Mouse (Mus musculus): ENCODE results near the gene Phb2. TPM values are rescaled to one million over a fixed set of nuclear protein-coding genes. Genes with fewer than 3 reads are reported as not detected.
A peak's percentile ranks its signal among the peaks of the same experiment; 100 is the strongest.

The Phb2 gene
- total RNA-seq, 2 experiments from 2014 or later, result 115 to 123 TPM

- no peak for DNase-seq (ENCODE audit: low spot score in 2 of 2)
These were observed 21.6 kb upstream of the Phb2 start for GRCm38 (mm10) chr6:124690517-124690916.

GRCm38 (mm10) chr6:124693243-124693981, 18.7 kb upstream of the Phb2 start:
- no peak for DNase-seq (ENCODE audit: low spot score in 2 of 2)

- DNase-seq (ENCODE audit: low spot score in 2 of 2), result peak in 1 of 2 experiments; percentile 73
These were observed 17.8 kb upstream of the Phb2 start for GRCm38 (mm10) chr6:124694166-124694955.

GRCm38 (mm10) chr6:124696441-124697150, 15.5 kb upstream of the Phb2 start:
- DNase-seq (ENCODE audit: low spot score in 2 of 2), result no peak

GRCm38 (mm10) chr6:124698751-124699150, 13.4 kb upstream of the Phb2 start:
- DNase-seq (ENCODE audit: low spot score in 2 of 2), result no peak

GRCm38 (mm10) chr6:124699366-124699765, 12.8 kb upstream of the Phb2 start:
- DNase-seq (ENCODE audit: low spot score in 2 of 2), result no peak

- DNase-seq (ENCODE audit: low spot score in 2 of 2), result peak; percentile 54 to 75
These were observed 12.1 kb upstream of the Phb2 start for GRCm38 (mm10) chr6:124699962-124700610.

- DNase-seq (ENCODE audit: low spot score in 2 of 2), result peak in 1 of 2 experiments; percentile 46
These were observed 10.8 kb upstream of the Phb2 start for GRCm38 (mm10) chr6:124701338-124701737.

- DNase-seq (ENCODE audit: low spot score in 2 of 2), result no peak
These were observed 9.9 kb upstream of the Phb2 start for GRCm38 (mm10) chr6:124702102-124702783.

GRCm38 (mm10) chr6:124702784-124703103, 9.4 kb upstream of the Phb2 start:
- peak in 1 of 2 experiments; percentile 85 for DNase-seq (ENCODE audit: low spot score in 2 of 2)

GRCm38 (mm10) chr6:124703789-124704188, 8.3 kb upstream of the Phb2 start:
- DNase-seq (ENCODE audit: low spot score in 2 of 2), result no peak

GRCm38 (mm10) chr6:124704417-124704816, 7.7 kb upstream of the Phb2 start:
- DNase-seq (ENCODE audit: low spot score in 2 of 2), result no peak

GRCm38 (mm10) chr6:124706061-124706627, 6.0 kb upstream of the Phb2 start:
- peak in 1 of 2 experiments; percentile 61 for DNase-seq (ENCODE audit: low spot score in 2 of 2)

GRCm38 (mm10) chr6:124708289-124708889, 3.7 kb upstream of the Phb2 start:
- no peak for DNase-seq (ENCODE audit: low spot score in 2 of 2)

GRCm38 (mm10) chr6:124712918-124713317, 782 bp downstream of the Phb2 start:
- DNase-seq (ENCODE audit: low spot score in 2 of 2), result no peak

GRCm38 (mm10) chr6:124716864-124717490, 4.8 kb downstream of the Phb2 start:
- no peak for DNase-seq (ENCODE audit: low spot score in 2 of 2)

- no peak for DNase-seq (ENCODE audit: low spot score in 2 of 2)
These were observed 5.8 kb downstream of the Phb2 start for GRCm38 (mm10) chr6:124717968-124718367.

GRCm38 (mm10) chr6:124718703-124719102, 6.6 kb downstream of the Phb2 start:
- no peak for DNase-seq (ENCODE audit: low spot score in 2 of 2)

- no peak for DNase-seq (ENCODE audit: low spot score in 2 of 2)
These were observed 7.3 kb downstream of the Phb2 start for GRCm38 (mm10) chr6:124719354-124719978.
